Mouse (Mus musculus): ENCODE results near the gene Gm2832.
"Not testable (repeated sequence)": the region's sequence is repeated elsewhere in the genome, so short reads cannot be mapped to it uniquely, and the experiment has no call there.

The Gm2832 gene

GRCm38 (mm10) chr14:41278505-41278904 is at the start of gene Gm2832:
Gene Gm2832 (plus strand): TSS chr14:41278805.
- DNase-seq (ENCODE audit: extremely low read depth, low read depth, low spot score) = not testable (repeated sequence)

DNA sequence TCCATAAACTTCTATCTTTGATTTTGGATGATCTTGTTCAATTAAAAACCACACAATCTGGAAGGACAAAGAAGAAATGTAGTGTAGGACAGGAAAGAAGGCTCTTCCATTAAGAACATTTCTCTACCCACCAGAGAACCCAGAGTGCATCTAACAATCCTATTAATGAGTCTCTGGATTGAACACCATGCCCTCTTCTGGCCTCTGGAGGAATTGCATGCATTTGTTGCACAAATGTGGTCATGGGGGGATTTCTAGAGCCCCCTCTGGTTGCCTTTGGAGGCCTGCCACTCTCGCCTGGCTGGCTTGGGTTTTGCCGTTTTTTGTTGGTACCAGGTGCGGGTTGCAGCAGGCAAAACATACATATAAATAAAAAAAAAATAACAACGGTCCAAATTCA is 15.3 kb upstream of the Gm2832 start:
- not testable (repeated sequence) for DNase-seq (ENCODE audit: extremely low read depth, low read depth, low spot score)

DNA sequence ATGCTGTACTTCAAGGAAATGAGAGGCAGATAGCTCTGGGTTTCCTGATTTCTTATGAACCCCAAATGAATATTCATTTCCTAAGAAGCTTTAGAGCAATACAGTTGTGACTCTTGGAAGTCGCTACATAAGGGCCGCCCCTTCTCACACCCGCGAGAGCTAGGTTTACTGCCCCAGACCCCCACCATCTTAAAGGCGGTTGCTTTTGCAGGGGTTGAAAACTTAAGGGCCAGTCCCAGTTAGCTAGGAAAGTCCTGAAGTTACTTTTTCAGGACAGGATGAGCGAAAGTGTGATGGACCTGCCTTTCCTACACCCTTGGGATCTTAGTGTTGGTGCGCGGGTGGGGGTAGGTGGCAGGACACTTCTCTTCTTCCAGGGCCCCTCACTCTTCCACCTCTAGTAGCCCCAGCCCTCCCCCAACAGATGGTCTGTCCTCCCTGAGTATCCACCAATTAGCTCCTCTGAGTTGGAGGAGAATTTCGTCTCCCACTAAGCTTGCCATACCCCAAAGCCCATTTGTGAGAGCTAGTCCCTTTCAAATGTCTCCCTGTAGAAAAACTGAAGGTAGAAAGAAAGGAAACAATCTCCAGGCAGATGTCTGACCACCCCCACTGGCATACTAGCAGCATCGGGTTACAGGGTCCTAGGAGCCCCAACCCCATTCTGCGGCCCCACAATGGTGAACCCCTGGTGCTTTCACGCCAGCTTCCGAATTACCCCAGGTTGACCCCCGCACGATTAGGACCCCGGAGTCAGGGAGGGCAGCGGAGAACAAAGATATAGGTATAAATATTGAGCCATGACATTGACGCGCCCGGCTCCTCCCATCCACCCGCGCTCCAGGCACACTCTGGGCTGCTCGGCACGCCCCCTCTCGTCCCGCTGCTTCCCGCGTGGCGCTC is 14.5 kb upstream of the Gm2832 start:
- not testable (repeated sequence) for DNase-seq (ENCODE audit: extremely low read depth, low read depth, low spot score)

GRCm38 (mm10) chr14:41264756-41265566 is 13.6 kb upstream of the Gm2832 start:
- DNase-seq (ENCODE audit: extremely low read depth, low read depth, low spot score) = not testable (repeated sequence)

DNA sequence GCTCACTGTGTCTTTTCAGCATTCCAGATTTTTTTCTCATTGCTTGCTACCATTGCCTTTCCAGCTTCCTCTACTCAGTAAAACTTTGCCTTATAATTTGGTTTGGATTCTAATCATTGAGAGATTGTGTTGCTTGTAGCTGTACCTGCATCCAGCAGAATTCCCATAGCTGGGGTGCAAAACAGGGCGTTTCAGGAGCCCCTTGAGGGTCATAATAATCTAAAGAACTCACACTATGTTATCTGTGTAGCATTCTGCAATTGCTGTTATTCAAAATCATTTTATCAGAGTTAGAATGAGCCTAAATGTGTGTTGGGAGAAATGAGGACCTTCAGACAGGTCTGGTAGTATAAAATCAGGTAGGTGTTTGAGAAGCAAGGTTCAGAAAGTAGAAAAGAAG is 7.4 kb downstream of the Gm2832 start:
- DNase-seq (ENCODE audit: extremely low read depth, low read depth, low spot score) = not testable (repeated sequence)

Measured in fat pad, adult 2 months (tissue).